Mouse (Mus musculus): ENCODE measurements around the gene B4galnt3. TPM values are rescaled to one million over a fixed set of nuclear protein-coding genes. Genes with fewer than 3 reads are reported as not detected.

B4galnt3 gene
- polyA plus RNA-seq, 1 experiment from 2014 or later: 0.10 TPM

GRCm38 (mm10) chr6:120172294-120173017 lies 121.9 kb downstream of the B4galnt3 start:
- Histone ChIP-seq H3K4me2 (no peak overlapping the region), H3K36me3 (replicated peaks) (no peaks in the 10 kb centered on the region), H3K27me3 (0 out of 2 replicates have a peak, but pooled peaks cover 6% of the 10 kb centered on the region), H3K9me3 (replicated peaks) (no peaks in the 10 kb centered on the region), H3K4me1 (replicated peaks) (peaks cover 57% of the 10 kb centered on the region), H3K4me3 (replicated peaks) (no peak overlapping the region), H3K27ac (replicated peaks) (peak overlapping the region; percentile 31; the same call in 1 of the 2 replicates), H3K9ac (no peak overlapping the region)
- 67% methylated on average over 8 of the region's 8 CpGs for WGBS (ENCODE audit: insufficient replicate concordance)
- no peak for ATAC-seq (ENCODE audit: insufficient read depth)

GRCm38 (mm10) chr6:120167574-120167973 lies 126.8 kb downstream of the B4galnt3 start:
- H3K27ac ChIP-seq (replicated peaks): no peak overlapping the region
- peaks cover 12% of the 10 kb centered on the region; the same call in 1 of the 2 replicates for H3K27me3 ChIP-seq
- no peaks in the 10 kb centered on the region for H3K9me3 ChIP-seq (replicated peaks)
- no peaks in the 10 kb centered on the region for H3K36me3 ChIP-seq (replicated peaks)
- peaks cover 18% of the 10 kb centered on the region for H3K4me1 ChIP-seq (replicated peaks)
- H3K4me2 ChIP-seq: no peak overlapping the region
- no peak overlapping the region for H3K4me3 ChIP-seq (replicated peaks)
- no peak overlapping the region for H3K9ac ChIP-seq
- WGBS (ENCODE audit: insufficient replicate concordance): 37% methylated on average over 4 of the region's 4 CpGs
- ATAC-seq (ENCODE audit: insufficient read depth): peak; percentile 56; the same call in 1 of the 2 replicates

GRCm38 (mm10) chr6:120164765-120165164 lies 129.6 kb downstream of the B4galnt3 start:
- no peaks in the 10 kb centered on the region for H3K36me3 ChIP-seq (replicated peaks)
- H3K9ac ChIP-seq: no peak overlapping the region
- peaks cover 18% of the 10 kb centered on the region for H3K4me1 ChIP-seq (replicated peaks)
- ATAC-seq (ENCODE audit: insufficient read depth): no peak
- no peak overlapping the region for H3K27ac ChIP-seq (replicated peaks)
- H3K4me3 ChIP-seq (replicated peaks): no peak overlapping the region
- peaks cover 6% of the 10 kb centered on the region; the same call in 1 of the 2 replicates for H3K27me3 ChIP-seq
- no peak overlapping the region for H3K4me2 ChIP-seq
- WGBS (ENCODE audit: insufficient replicate concordance): 71% methylated on average over 4 of the region's 4 CpGs
- H3K9me3 ChIP-seq (replicated peaks): no peaks in the 10 kb centered on the region

GRCm38 (mm10) chr6:120162928-120163327 lies 131.4 kb downstream of the B4galnt3 start:
- H3K36me3 ChIP-seq (replicated peaks): no peaks in the 10 kb centered on the region
- H3K4me3 ChIP-seq (replicated peaks): no peak overlapping the region
- H3K9me3 ChIP-seq (replicated peaks): no peaks in the 10 kb centered on the region
- H3K27me3 ChIP-seq: peaks cover 6% of the 10 kb centered on the region; the same call in 1 of the 2 replicates
- no peak for ATAC-seq (ENCODE audit: insufficient read depth)
- no peak overlapping the region for H3K4me2 ChIP-seq
- WGBS (ENCODE audit: insufficient replicate concordance): 58% methylated on average over 6 of the region's 6 CpGs
- no peak overlapping the region for H3K9ac ChIP-seq
- H3K4me1 ChIP-seq (replicated peaks): peaks cover 27% of the 10 kb centered on the region
- H3K27ac ChIP-seq (replicated peaks): no peak overlapping the region

GRCm38 (mm10) chr6:120159133-120159901 lies 135.0 kb downstream of the B4galnt3 start:
- ATAC-seq (ENCODE audit: insufficient read depth): no peak
- H3K4me2 ChIP-seq: no peak overlapping the region
- WGBS (ENCODE audit: insufficient replicate concordance): 31% methylated on average over 9 of the region's 9 CpGs
- H3K27ac ChIP-seq (replicated peaks): peak overlapping the region; percentile 29; the same call in 1 of the 2 replicates
- H3K9ac ChIP-seq: no peak overlapping the region
- H3K9me3 ChIP-seq (replicated peaks): no peaks in the 10 kb centered on the region
- H3K27me3 ChIP-seq: no peaks in the 10 kb centered on the region
- peaks cover 22% of the 10 kb centered on the region for H3K4me1 ChIP-seq (replicated peaks)
- no peak overlapping the region for H3K4me3 ChIP-seq (replicated peaks)
- H3K36me3 ChIP-seq (replicated peaks): no peaks in the 10 kb centered on the region

GRCm38 (mm10) chr6:120157479-120157878 lies 136.9 kb downstream of the B4galnt3 start:
- H3K9me3 ChIP-seq (replicated peaks): no peaks in the 10 kb centered on the region
- no peaks in the 10 kb centered on the region for H3K27me3 ChIP-seq
- no peak for ATAC-seq (ENCODE audit: insufficient read depth)
- H3K4me1 ChIP-seq (replicated peaks): peaks cover 22% of the 10 kb centered on the region
- H3K9ac ChIP-seq: no peak overlapping the region
- WGBS (ENCODE audit: insufficient replicate concordance): 67% methylated on average over 6 of the region's 6 CpGs
- no peak overlapping the region for H3K4me3 ChIP-seq (replicated peaks)
- no peak overlapping the region for H3K4me2 ChIP-seq
- H3K27ac ChIP-seq (replicated peaks): no peak overlapping the region
- H3K36me3 ChIP-seq (replicated peaks): no peaks in the 10 kb centered on the region

GRCm38 (mm10) chr6:120155510-120155909 lies 138.8 kb downstream of the B4galnt3 start:
- Histone ChIP-seq H3K27ac (replicated peaks) (no peak overlapping the region), H3K9ac (no peak overlapping the region), H3K9me3 (replicated peaks) (no peaks in the 10 kb centered on the region), H3K4me1 (replicated peaks) (peaks cover 24% of the 10 kb centered on the region), H3K27me3 (no peaks in the 10 kb centered on the region), H3K4me3 (replicated peaks) (no peak overlapping the region), H3K36me3 (replicated peaks) (no peaks in the 10 kb centered on the region), H3K4me2 (no peak overlapping the region)
- WGBS (ENCODE audit: insufficient replicate concordance): 45% methylated on average over 4 of the region's 4 CpGs
- ATAC-seq (ENCODE audit: insufficient read depth): no peak

- H3K36me3 ChIP-seq (replicated peaks): no peaks in the 10 kb centered on the region
- 0 out of 2 replicates have a peak, but pooled peaks have one; percentile 16 for ATAC-seq (ENCODE audit: insufficient read depth)
- no peaks in the 10 kb centered on the region for H3K9me3 ChIP-seq (replicated peaks)
- WGBS (ENCODE audit: insufficient replicate concordance): 43% methylated on average over 5 of the region's 5 CpGs
- H3K4me1 ChIP-seq (replicated peaks): peaks cover 30% of the 10 kb centered on the region
- no peak overlapping the region for H3K4me2 ChIP-seq
- H3K4me3 ChIP-seq (replicated peaks): no peak overlapping the region
- 0 out of 2 replicates have a peak overlapping the region, but pooled peaks have one; percentile 15 for H3K27ac ChIP-seq (replicated peaks)
- H3K9ac ChIP-seq: no peak overlapping the region
- H3K27me3 ChIP-seq: no peaks in the 10 kb centered on the region
Observed at GRCm38 (mm10) chr6:120154526-120155309, 139.6 kb downstream of the B4galnt3 start.

Other genes starting within 250 kb of the B4galnt3 start
- gene Ninj2, start 201.2 kb downstream of the B4galnt3 start, polyA plus RNA-seq (2015; fragmentation: Nextera tagmentation; extraction: Ambion mirVana): 0.10 TPM in 1 of 2 replicates, not detected in the other
- not detected in 2 replicates for gene D330020A13Rik, start 195 bp downstream of the B4galnt3 start, polyA plus RNA-seq (2015; fragmentation: Nextera tagmentation; extraction: Ambion mirVana)
- gene Kdm5a, start 69.6 kb upstream of the B4galnt3 start, polyA plus RNA-seq (2015; fragmentation: Nextera tagmentation; extraction: Ambion mirVana): 13.7 and 15.9 TPM in 2 replicates
- 15.5 and 15.8 TPM in 2 replicates for gene Ccdc77, start 69.8 kb upstream of the B4galnt3 start, polyA plus RNA-seq (2015; fragmentation: Nextera tagmentation; extraction: Ambion mirVana)
- gene Il17ra, start 168.7 kb upstream of the B4galnt3 start, polyA plus RNA-seq (2015; fragmentation: Nextera tagmentation; extraction: Ambion mirVana): 10.4 and 12.1 TPM in 2 replicates
- not detected in 2 replicates for gene Tmem121b, start 199.2 kb upstream of the B4galnt3 start, polyA plus RNA-seq (2015; fragmentation: Nextera tagmentation; extraction: Ambion mirVana)
- gene Hdhd5, start 236.8 kb upstream of the B4galnt3 start, polyA plus RNA-seq (2015; fragmentation: Nextera tagmentation; extraction: Ambion mirVana): 9.9 and 11.6 TPM in 2 replicates